Mouse (Mus musculus) adrenal gland (tissue): ENCODE data around the gene Ldb3.

Experiments used
- intact Hi-C: fragments of 180-260 bp; cut with DNase I; formaldehyde crosslinking; loops from one replicate; pipeline ENCODE4 v1.15.1; 2025

Gene Ldb3

DNA sequence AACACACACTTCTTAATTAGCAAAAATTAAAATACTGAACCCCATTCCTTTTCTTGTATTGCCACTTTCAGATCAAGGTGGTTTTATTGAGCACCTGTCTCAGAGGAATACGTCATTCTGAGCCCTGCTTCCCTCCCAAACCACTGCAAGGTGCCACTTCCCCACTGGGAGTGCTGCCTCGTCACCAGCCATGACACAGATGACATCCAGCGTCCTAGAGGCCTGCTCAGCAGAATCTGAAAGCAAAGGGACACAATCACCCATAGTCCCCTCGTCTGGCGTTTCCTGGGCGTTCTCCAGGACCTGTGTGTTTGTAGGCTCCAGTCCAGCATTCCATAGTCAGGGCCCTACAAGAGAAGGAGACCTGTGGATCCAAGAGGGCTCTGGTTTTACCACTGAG is 74.4 kb downstream of the Ldb3 start:
- intact Hi-C loops = loop anchor here (5.0 kb wide), 1 partner anchor 33 kb away; no protein-coding TSS in a partner anchor

DNA sequence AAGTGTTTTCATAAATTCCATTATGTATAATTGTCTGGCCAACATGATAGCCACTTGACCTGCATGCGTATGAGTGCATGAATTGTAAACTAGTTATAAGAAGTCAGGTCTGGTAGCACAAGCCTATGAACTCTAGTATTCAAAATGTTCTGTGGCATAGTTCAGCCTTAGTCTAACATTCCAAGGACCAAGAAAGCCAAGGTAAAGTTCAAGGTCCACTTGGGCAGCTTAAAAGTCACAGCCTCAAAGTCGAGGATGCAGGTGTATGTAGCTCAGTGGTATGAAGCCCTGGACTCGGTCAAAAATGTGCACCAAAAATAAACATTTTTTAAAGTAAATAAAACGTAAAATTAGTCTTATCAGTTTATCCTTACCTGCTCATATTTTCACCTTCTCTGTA is 75.9 kb downstream of the Ldb3 start:
- intact Hi-C loops = loop anchor here (5.0 kb wide), 1 partner anchor 35 kb away; no protein-coding TSS in a partner anchor

- intact Hi-C loops = loop anchor here (5.0 kb wide), 1 partner anchor 35 kb away; no protein-coding TSS in a partner anchor
These were observed 76.6 kb downstream of the Ldb3 start for GRCm38 (mm10) chr14:34511901-34512300.

GRCm38 (mm10) chr14:34508842-34509439 is 79.5 kb downstream of the Ldb3 start:
- intact Hi-C loops = no loop called here

- intact Hi-C loops = no loop called here
These were observed 80.2 kb downstream of the Ldb3 start for GRCm38 (mm10) chr14:34508187-34508840.

DNA sequence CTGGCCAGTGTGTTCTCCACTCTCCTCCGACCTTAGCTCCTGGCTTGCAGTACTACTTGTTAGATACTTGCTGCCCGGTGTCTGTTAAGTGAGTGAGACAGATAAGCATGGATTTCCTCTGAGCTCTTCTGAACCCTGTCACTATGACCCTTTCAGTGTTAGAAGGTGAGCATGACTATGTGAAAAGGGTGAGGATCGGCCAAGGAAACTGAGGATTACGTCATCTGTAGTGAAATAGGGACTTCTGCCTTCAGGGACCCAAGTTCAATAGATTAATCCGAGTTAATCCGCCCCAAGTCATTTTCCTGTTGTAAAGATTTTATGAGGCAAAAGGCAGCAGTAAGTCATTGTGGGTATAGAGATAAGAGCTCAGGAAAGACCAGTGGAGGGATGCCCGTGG is 83.2 kb downstream of the Ldb3 start:
- intact Hi-C loops = no loop called here

DNA sequence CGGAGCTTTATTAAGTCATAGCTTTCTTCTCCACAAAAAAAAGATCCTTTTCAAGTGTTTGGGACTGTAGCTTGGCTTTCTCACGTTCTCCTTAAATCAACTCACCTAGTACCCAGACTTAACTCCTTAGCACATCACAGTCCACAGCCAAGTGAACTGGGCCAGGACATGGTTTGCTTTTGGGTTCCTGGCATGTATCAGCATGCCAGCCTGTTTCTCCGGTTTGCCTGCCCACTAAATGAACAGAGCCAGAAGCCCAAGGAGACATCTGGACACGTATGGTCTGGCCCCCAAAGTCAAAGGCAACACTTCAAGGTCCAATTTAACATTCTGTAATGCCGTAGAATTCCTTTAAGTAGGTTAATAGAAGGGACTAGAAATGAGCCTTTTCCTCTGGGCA is 84.1 kb downstream of the Ldb3 start:
- intact Hi-C loops = no loop called here

DNA sequence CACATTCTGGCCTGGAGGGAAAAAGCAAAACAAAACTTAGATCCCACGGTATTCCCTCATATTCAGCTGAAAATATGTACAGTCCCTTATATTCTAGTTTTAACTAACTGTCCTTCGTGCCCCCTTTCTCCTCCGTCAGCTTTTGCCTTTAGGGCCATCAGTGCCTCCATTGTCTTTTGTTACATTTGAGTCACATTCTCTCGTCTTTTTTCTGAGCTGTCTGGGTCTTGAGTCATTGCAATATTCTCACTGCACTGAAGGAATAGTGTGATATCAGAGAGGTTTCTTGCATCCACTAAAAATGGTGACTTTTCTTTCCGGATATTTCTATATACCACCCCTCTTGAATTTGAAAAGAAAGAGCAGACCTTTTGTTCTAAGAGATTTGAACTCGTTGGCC is 84.7 kb downstream of the Ldb3 start:
- intact Hi-C loops = no loop called here

GRCm38 (mm10) chr14:34503325-34503647 is 85.2 kb downstream of the Ldb3 start, which contains the start of gene Bmpr1a:
Gene Bmpr1a, minus strand, starts transcription at chr14:34503341.
- intact Hi-C loops = no loop called here

- intact Hi-C loops = no loop called here
These were observed 85.8 kb downstream of the Ldb3 start for GRCm38 (mm10) chr14:34502475-34503324.

- intact Hi-C loops = no loop called here
These were observed 86.5 kb downstream of the Ldb3 start for GRCm38 (mm10) chr14:34501804-34502474.

GRCm38 (mm10) chr14:34501447-34501803 is 87.1 kb downstream of the Ldb3 start:
- intact Hi-C loops = no loop called here

DNA sequence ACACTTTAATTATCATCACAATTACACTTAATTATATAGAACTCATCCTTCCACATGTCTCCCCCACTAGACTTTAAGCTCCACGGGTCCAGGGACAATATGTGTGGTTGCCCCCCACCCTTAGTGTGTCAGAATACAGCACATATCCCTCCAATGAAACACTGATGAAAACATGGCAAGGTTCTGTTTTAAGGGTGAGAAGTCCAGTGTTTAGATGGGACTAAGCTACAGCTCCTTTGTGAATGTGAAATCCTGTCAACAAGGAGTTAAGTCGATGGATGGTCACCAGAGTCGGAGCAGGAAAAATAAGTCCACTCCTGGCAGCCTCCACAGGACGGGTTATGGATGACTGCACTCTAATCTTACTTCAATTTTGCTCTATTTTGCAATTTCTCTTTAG is 88.2 kb downstream of the Ldb3 start:
- intact Hi-C loops = no loop called here

- intact Hi-C loops = no loop called here
These were observed 88.8 kb downstream of the Ldb3 start for GRCm38 (mm10) chr14:34499664-34500063.

- intact Hi-C loops = no loop called here
These were observed 91.1 kb downstream of the Ldb3 start for GRCm38 (mm10) chr14:34497346-34497745.

GRCm38 (mm10) chr14:34493682-34494081 is 94.8 kb downstream of the Ldb3 start:
- intact Hi-C loops = no loop called here

- intact Hi-C loops = no loop called here
These were observed 95.8 kb downstream of the Ldb3 start for GRCm38 (mm10) chr14:34492688-34493087.

DNA sequence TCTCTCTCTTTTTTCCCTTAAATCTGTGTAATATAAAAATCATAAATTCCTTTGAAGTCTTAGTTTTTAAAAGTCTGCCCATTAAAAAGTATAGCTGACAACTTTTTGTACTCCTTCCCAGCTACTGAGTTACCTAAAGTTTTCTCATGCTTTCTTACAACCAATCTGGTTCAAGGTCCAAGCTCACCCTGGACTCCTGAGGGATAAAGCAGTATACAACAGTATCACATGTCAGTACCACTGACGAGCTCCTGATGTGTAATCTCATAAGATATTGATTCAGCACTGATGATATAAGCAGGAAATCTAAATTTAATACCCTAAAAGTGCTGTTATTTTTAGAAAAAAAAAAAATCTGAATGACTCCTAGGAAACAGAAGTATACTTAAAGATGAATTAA is 97.5 kb downstream of the Ldb3 start:
- intact Hi-C loops = no loop called here

DNA sequence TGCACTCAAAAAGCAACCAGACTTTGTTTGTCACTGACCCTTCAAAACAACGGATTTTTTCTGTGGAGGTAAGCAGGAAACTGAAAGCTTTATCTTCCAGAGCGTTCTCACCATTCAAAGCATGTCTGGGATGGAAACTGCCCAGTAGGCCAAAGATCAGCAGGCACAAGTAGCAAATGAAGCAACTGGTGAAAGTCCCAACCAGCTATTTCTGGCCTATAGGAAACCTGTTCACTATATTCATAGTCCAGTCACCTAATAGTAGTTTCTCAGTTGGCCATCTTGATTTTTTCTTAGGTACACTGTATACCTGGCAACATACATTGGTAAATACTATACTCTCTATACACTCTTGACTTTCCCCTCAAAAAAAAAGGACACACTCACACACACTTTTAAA is 98.6 kb downstream of the Ldb3 start:
- intact Hi-C loops = no loop called here

GRCm38 (mm10) chr14:34486169-34486568 is 102.3 kb downstream of the Ldb3 start:
- intact Hi-C loops = no loop called here

- intact Hi-C loops = no loop called here
These were observed 104.8 kb downstream of the Ldb3 start for GRCm38 (mm10) chr14:34483469-34484341.
